Mouse (Mus musculus): ENCODE data around the gene Nckap5.

- no peak for TF ChIP-seq CTCF (IDR thresholded peaks at IDR 0.05; ENCODE audit: low read depth, low read length)
- no peak for TF ChIP-seq POLR2A (IDR thresholded peaks at IDR 0.05; ENCODE audit: insufficient read depth, low read length)
Observed at GRCm38 (mm10) chr1:126209743-126210142, 620.9 kb downstream of the Nckap5 start.

Measured in ES-Bruce4 (cell line).